27 mouse cellular contexts compared by ENCODE assay signal in genomic region chr9:67961953-67962352, GRCm38 (mm10).
DNase-seq lines count a peak whose midpoint lies in the region; ATAC-seq and TF ChIP-seq lines count a peak whose summit lies in the region.
"Had no signal": no experiment of that assay in that cellular context is flagged by ENCODE, and none has a peak within 500 bp of the region (broad histone marks: within the 10 kb centered on the region; RNA-seq: fewer than 3 reads in every experiment).

No protein-coding gene starts in this region.

- 58% methylated on average over 5 of the region's 5 CpGs for WGBS in intestine, postnatal 0 days
- WGBS in intestine, embryonic 16.5 days = 84% methylated on average over 5 of the region's 5 CpGs
- WGBS in kidney, embryonic 16.5 days = 94% methylated on average over 5 of the region's 5 CpGs
- 43% methylated on average over 5 of the region's 5 CpGs for WGBS in liver, adult 2 months
- WGBS in liver, embryonic 11.5 days = 95% methylated on average over 5 of the region's 5 CpGs

- peak; percentile 16 to 19 for DNase-seq in kidney, adult 8-10 months
- DNase-seq in liver, adult 2 months (ENCODE audit: extremely low read depth, low read depth, low spot score) = no peak
- DNase-seq in liver, embryonic 11.5 days (ENCODE audit: low spot score) = no peak
- DNase-seq: adrenal gland, adult 8-10 months; adrenal gland, postnatal 25 days; cerebellum, adult 11-12 months; cerebellum, adult 8-10 months; cerebellum, postnatal 10 days; cerebellum, postnatal 36 days; embryo, embryonic 11 days; gastrocnemius, postnatal 25 days; heart, adult 18-20 months; heart, postnatal 10 days; heart, postnatal 36 days had no signal

- TF ChIP-seq CTCF in intestine, postnatal 0 days (IDR thresholded peaks at IDR 0.05; ENCODE audit: low read depth) = no peak
- no peak for TF ChIP-seq CTCF in liver, adult 2 months (IDR thresholded peaks at IDR 0.05; ENCODE audit: low read depth, low read length)

- H3K27ac ChIP-seq in intestine, postnatal 0 days (ENCODE audit: low read depth, low read length) = no peak overlapping the region; the same call in 1 of the 2 replicates
- H3K27ac ChIP-seq in intestine, embryonic 16.5 days (ENCODE audit: low read length) = no peak overlapping the region; the same call in 1 of the 2 replicates
- no peak overlapping the region for H3K27ac ChIP-seq in kidney, embryonic 16.5 days (ENCODE audit: low read length)
- H3K27ac ChIP-seq in liver, adult 2 months (replicated peaks; ENCODE audit: insufficient read depth, low read depth, low read length) = peak overlapping the region; percentile 33
- no peak overlapping the region for H3K27ac ChIP-seq in liver, embryonic 11.5 days (ENCODE audit: low read depth, low read length)
- H3K27ac ChIP-seq: embryonic facial prominence, embryonic 10.5 days; embryonic facial prominence, embryonic 13.5 days; forebrain, embryonic 12.5 days; forebrain, embryonic 15.5 days; heart, embryonic 15.5 days; hindbrain, embryonic 10.5 days; hindbrain, embryonic 13.5 days had no signal

- H3K9me3 ChIP-seq in intestine, postnatal 0 days (ENCODE audit: control insufficient read depth) = no peaks in the 10 kb centered on the region
- no peaks in the 10 kb centered on the region for H3K9me3 ChIP-seq in intestine, embryonic 16.5 days (ENCODE audit: control insufficient read depth, low read length)
- no peaks in the 10 kb centered on the region; the same call in 1 of the 2 replicates for H3K9me3 ChIP-seq in kidney, embryonic 16.5 days (ENCODE audit: low read length)
- H3K9me3 ChIP-seq in liver, embryonic 11.5 days (ENCODE audit: control insufficient read depth, low read length) = no peaks in the 10 kb centered on the region
- H3K9me3 ChIP-seq: embryonic facial prominence, embryonic 13.5 days; forebrain, embryonic 12.5 days; forebrain, embryonic 15.5 days; heart, embryonic 15.5 days; hindbrain, embryonic 10.5 days; hindbrain, embryonic 13.5 days had no signal

- no peak overlapping the region for H3K4me3 ChIP-seq in intestine, postnatal 0 days (ENCODE audit: low read depth, low read length)
- no peak overlapping the region for H3K4me3 ChIP-seq in intestine, embryonic 16.5 days (ENCODE audit: low read length)
- no peak overlapping the region for H3K4me3 ChIP-seq in kidney, embryonic 16.5 days (ENCODE audit: low read length)
- no peak overlapping the region for H3K4me3 ChIP-seq in liver, adult 2 months (ENCODE audit: insufficient read depth, low read depth, low read length)
- no peak overlapping the region for H3K4me3 ChIP-seq in liver, embryonic 11.5 days (ENCODE audit: low read depth, low read length)
- H3K4me3 ChIP-seq: embryonic facial prominence, embryonic 10.5 days; embryonic facial prominence, embryonic 13.5 days; erythroblast, embryonic 14.5 days; forebrain, embryonic 12.5 days; forebrain, embryonic 15.5 days; heart, embryonic 12.5 days; heart, embryonic 15.5 days; hindbrain, embryonic 10.5 days; hindbrain, embryonic 13.5 days had no signal

- TF ChIP-seq POLR2A in liver, adult 2 months (IDR thresholded peaks at IDR 0.05; ENCODE audit: extremely low read depth, insufficient read depth, low read length) = no peak

- no peak overlapping the region for H3K9ac ChIP-seq in intestine, postnatal 0 days (ENCODE audit: low read depth, low read length)
- H3K9ac ChIP-seq in intestine, embryonic 16.5 days (ENCODE audit: low read depth, low read length) = no peak overlapping the region
- no peak overlapping the region for H3K9ac ChIP-seq in kidney, embryonic 16.5 days (replicated peaks; ENCODE audit: low read length)
- no peak overlapping the region for H3K9ac ChIP-seq in liver, adult 2 months (ENCODE audit: low read depth, low read length)
- no peak overlapping the region for H3K9ac ChIP-seq in liver, embryonic 11.5 days (ENCODE audit: low read depth, low read length)
- H3K9ac ChIP-seq: embryonic facial prominence, embryonic 13.5 days; forebrain, embryonic 12.5 days; forebrain, embryonic 15.5 days; heart, embryonic 12.5 days; heart, embryonic 15.5 days; hindbrain, embryonic 13.5 days had no signal

- H3K27me3 ChIP-seq in intestine, postnatal 0 days (replicated peaks; ENCODE audit: control insufficient read depth, insufficient read depth, low read length) = no peaks in the 10 kb centered on the region
- H3K27me3 ChIP-seq in intestine, embryonic 16.5 days (replicated peaks; ENCODE audit: control insufficient read depth, insufficient read depth, low read length) = no peaks in the 10 kb centered on the region
- H3K27me3 ChIP-seq in kidney, embryonic 16.5 days (ENCODE audit: insufficient read depth, low read length) = no peaks in the 10 kb centered on the region
- H3K27me3 ChIP-seq in liver, adult 2 months (ENCODE audit: control insufficient read depth, insufficient read depth, low read length) = no peaks in the 10 kb centered on the region
- H3K27me3 ChIP-seq in liver, embryonic 11.5 days (replicated peaks; ENCODE audit: control insufficient read depth, insufficient read depth, low read length) = no peaks in the 10 kb centered on the region
- H3K27me3 ChIP-seq: embryonic facial prominence, embryonic 13.5 days; forebrain, embryonic 12.5 days; forebrain, embryonic 15.5 days; heart, embryonic 12.5 days; heart, embryonic 15.5 days; hindbrain, embryonic 13.5 days had no signal

- H3K4me1 ChIP-seq in intestine, postnatal 0 days (replicated peaks; ENCODE audit: control insufficient read depth, insufficient read depth, low read length) = 0 out of 2 replicates have a peak, but pooled peaks cover 3% of the 10 kb centered on the region
- H3K4me1 ChIP-seq in intestine, embryonic 16.5 days (ENCODE audit: control insufficient read depth, insufficient read depth, low read length) = no peaks in the 10 kb centered on the region
- no peaks in the 10 kb centered on the region for H3K4me1 ChIP-seq in kidney, embryonic 16.5 days (ENCODE audit: insufficient read depth, low read length)
- peaks cover 5% of the 10 kb centered on the region for H3K4me1 ChIP-seq in liver, adult 2 months (ENCODE audit: control insufficient read depth, insufficient read depth, low read length)
- no peaks in the 10 kb centered on the region for H3K4me1 ChIP-seq in liver, embryonic 11.5 days (replicated peaks; ENCODE audit: control insufficient read depth, insufficient read depth, low read length)
- H3K4me1 ChIP-seq: embryonic facial prominence, embryonic 10.5 days; embryonic facial prominence, embryonic 13.5 days; heart, embryonic 12.5 days; heart, embryonic 15.5 days had no signal

- H3K36me3 ChIP-seq in intestine, postnatal 0 days (ENCODE audit: control insufficient read depth, insufficient read depth) = peaks cover 12% of the 10 kb centered on the region
- peaks cover 9% of the 10 kb centered on the region; the same call in 1 of the 2 replicates for H3K36me3 ChIP-seq in intestine, embryonic 16.5 days (ENCODE audit: control insufficient read depth, insufficient read depth, low read length)
- H3K36me3 ChIP-seq in kidney, embryonic 16.5 days (ENCODE audit: insufficient read depth, low read length) = peaks cover 7% of the 10 kb centered on the region
- H3K36me3 ChIP-seq in liver, adult 2 months (ENCODE audit: control insufficient read depth, insufficient read depth, low read length) = peaks cover 55% of the 10 kb centered on the region
- H3K36me3 ChIP-seq in liver, embryonic 11.5 days (ENCODE audit: control insufficient read depth, insufficient read depth, low read length) = peaks cover 17% of the 10 kb centered on the region; the same call in 1 of the 2 replicates

- H3K4me2 ChIP-seq in intestine, postnatal 0 days (replicated peaks; ENCODE audit: low read depth) = peak overlapping the region; percentile 43
- no peak overlapping the region for H3K4me2 ChIP-seq in intestine, embryonic 16.5 days (ENCODE audit: low read depth, low read length)
- no peak overlapping the region for H3K4me2 ChIP-seq in kidney, embryonic 16.5 days (replicated peaks; ENCODE audit: low read depth, low read length)
- no peak overlapping the region for H3K4me2 ChIP-seq in liver, embryonic 11.5 days
- H3K4me2 ChIP-seq: embryonic facial prominence, embryonic 13.5 days; forebrain, embryonic 12.5 days; forebrain, embryonic 15.5 days; heart, embryonic 12.5 days; heart, embryonic 15.5 days; hindbrain, embryonic 13.5 days had no signal

- ATAC-seq in intestine, postnatal 0 days = no peak
- ATAC-seq in intestine, embryonic 16.5 days = no peak
- no peak for ATAC-seq in kidney, embryonic 16.5 days (ENCODE audit: low FRiP score, low TSS enrichment)
- ATAC-seq in liver, embryonic 11.5 days (replicated peaks; ENCODE audit: low FRiP score) = no peak
- ATAC-seq: activated CD4-positive, CD25-positive, alpha-beta regulatory T cell, adult 4 months; forebrain, embryonic 15.5 days had no signal

- no peaks in the 10 kb centered on the region for H3K79me2 ChIP-seq in liver, adult 2 months (ENCODE audit: control insufficient read depth, insufficient read depth, low read length)

Comparison
In these comparisons a context has a peak if more than half of its experiments do, and no peak if none do; other contexts are left out.
1. DNase-seq: peak in kidney, adult 8-10 months (2 of 2); none in liver, adult 2 months (single experiment) and liver, embryonic 11.5 days (single experiment).